Mouse (Mus musculus): Measurements from ENCODE around the gene Cyp2s1. TPM values are rescaled to one million over a fixed set of nuclear protein-coding genes. Genes with fewer than 3 reads are reported as not detected.

The Cyp2s1 gene
- total and polyA plus RNA-seq, 3 experiments: 0.04 TPM; not detected in 2

DNA sequence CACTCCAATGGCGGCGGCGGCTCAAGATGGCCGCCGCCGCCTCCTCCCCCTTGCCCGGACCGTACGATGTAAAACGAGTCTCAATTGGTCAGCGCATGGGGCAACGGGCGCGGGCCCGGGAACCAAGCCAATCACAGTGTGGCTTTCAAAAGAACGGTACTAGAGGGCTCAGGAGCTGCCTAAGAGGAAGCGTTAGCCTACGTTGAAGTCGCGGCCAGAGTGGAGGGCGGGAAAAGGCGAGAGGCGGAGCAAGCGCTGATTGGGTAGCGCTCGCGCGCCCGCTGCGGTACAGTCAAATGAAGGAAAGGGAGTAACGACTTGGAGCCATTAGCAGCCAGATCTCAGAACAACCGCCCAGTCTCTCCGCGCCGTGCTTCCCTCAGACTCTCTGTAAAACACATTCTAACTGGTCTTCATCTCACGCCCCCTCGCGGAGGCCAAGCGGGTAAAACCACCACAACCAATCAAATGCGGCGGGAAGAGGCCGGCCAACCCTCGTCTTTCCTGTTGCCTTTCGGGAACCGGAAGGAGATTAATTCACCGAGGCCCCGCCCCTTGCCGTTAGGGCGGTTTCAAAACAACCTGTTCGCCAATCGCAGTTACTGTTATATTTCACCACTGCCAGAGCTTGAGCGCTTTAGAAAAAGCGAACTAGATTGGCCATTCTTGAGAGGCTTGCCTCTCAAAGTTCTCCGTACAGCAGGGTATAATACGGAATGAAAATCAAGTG lies 61.8 kb downstream of the Cyp2s1 start, which contains the start of gene Hnrnpul1:
Hnrnpul1 (minus strand) TSS at position 20 of the 730 bp plus-strand sequence.
- peaks cover 5 to 32% of the 10 kb centered on the region in 2 experiments; a peak in 3 of 4 replicates for H3K4me1 ChIP-seq (ENCODE audit: control insufficient read depth in 1 of 2, insufficient read depth in 2 of 2)
- H3K79me2 ChIP-seq (replicated peaks; ENCODE audit: control insufficient read depth, extremely low read depth, insufficient read depth, poor library complexity, severe bottlenecking): peaks cover 44% of the 10 kb centered on the region
- H3K4me2 ChIP-seq (ENCODE audit: insufficient read depth, low read depth, poor library complexity, severe bottlenecking): peak within 1 kb of the TSS; percentile 89
- dilution Hi-C loops (cut with MboI; ENCODE audit: extremely low pct_ligation_motif_present, extremely low pct_unique_long_range_greater_than_20kb, low sequenced_read_pairs): no loop called here
- in situ Hi-C loops (cut with MboI; ENCODE audit: low pct_ligation_motif_present, low pct_unique_long_range_greater_than_20kb, low sequenced_read_pairs): loop anchor here (5.0 kb wide), 2 partner anchors 38 to 52 kb away; partner anchors contain the start of gene Ccdc97
- H3K4me3 ChIP-seq (replicated peaks in 1 of 3; ENCODE audit: low read depth in 2 of 3, low read length in 2 of 3, poor library complexity in 1 of 3): peak within 1 kb of the TSS; percentile 69 to 95 (median 94)
- H3K27ac ChIP-seq (ENCODE audit: insufficient read depth, low read depth): peak within 1 kb of the TSS; percentile 97
- DNase-seq (ENCODE audit: extremely low read depth): peak; percentile 99
- TF ChIP-seq HCFC1 (IDR thresholded peaks at IDR 0.05; ENCODE audit: low read depth, low read length) (peak; percentile 68), MAX (IDR thresholded peaks at IDR 0.05; ENCODE audit: low read length) (peak; percentile 71; the same call in 1 of the 2 replicates), USF2 (conservative IDR thresholded peaks at IDR 0.05; ENCODE audit: low read depth, low read length) (no peak), USF1 (IDR thresholded peaks at IDR 0.05; ENCODE audit: low read depth, low read length) (no peak), ELF1 (IDR thresholded peaks at IDR 0.05; ENCODE audit: low read depth, low read length) (peak; percentile 65), BHLHE40 (IDR thresholded peaks at IDR 0.05; ENCODE audit: low read depth, low read length) (peak; percentile 25), SMC3 (IDR thresholded peaks at IDR 0.05; ENCODE audit: low read depth, low read length) (no peak), CHD2 (IDR thresholded peaks at IDR 0.05; ENCODE audit: low read length) (peak; percentile 64), E2F4 (IDR thresholded peaks at IDR 0.05; ENCODE audit: insufficient replicate concordance, low read depth, low read length) (peak; percentile 97), MAFK (IDR thresholded peaks at IDR 0.05; ENCODE audit: insufficient replicate concordance, low read length) (no peak), POLR2AphosphoS2 (IDR thresholded peaks at IDR 0.05; ENCODE audit: low read depth, low read length) (no peak), CHD1 (IDR thresholded peaks at IDR 0.05; ENCODE audit: low read depth, low read length) (no peak), ZC3H11A (IDR thresholded peaks at IDR 0.05; ENCODE audit: low read depth, low read length) (no peak), JUND (conservative IDR thresholded peaks at IDR 0.05; ENCODE audit: low read depth, low read length) (no peak), MEF2A (IDR thresholded peaks at IDR 0.05; ENCODE audit: borderline replicate concordance, low read depth, low read length) (peak; percentile 28; the same call in 1 of the 2 replicates), MAZ (IDR thresholded peaks at IDR 0.05; ENCODE audit: low read depth, low read length) (peak; percentile 75), IRF4 (IDR thresholded peaks at IDR 0.05; ENCODE audit: low read depth, low read length) (peak; percentile 45; the same call in 1 of the 2 replicates), GABPA (IDR thresholded peaks at IDR 0.05; ENCODE audit: insufficient replicate concordance, low read depth, low read length) (peak; percentile 94), SIN3A (IDR thresholded peaks at IDR 0.05; ENCODE audit: low read length) (peak; percentile 66; the same call in 1 of the 2 replicates), TBP (conservative IDR thresholded peaks at IDR 0.05; ENCODE audit: low read depth, low read length) (peak; percentile 35; the same call in 1 of the 2 replicates), MYC (IDR thresholded peaks at IDR 0.05; ENCODE audit: low read depth, low read length) (peak; percentile 55; the same call in 1 of the 2 replicates), EP300 (IDR thresholded peaks at IDR 0.05; ENCODE audit: low read length) (0 out of 2 replicates have a peak, but pooled peaks have one; percentile 10), ZMIZ1 (IDR thresholded peaks at IDR 0.05; ENCODE audit: low read depth, low read length) (peak; percentile 66), RCOR1 (conservative IDR thresholded peaks at IDR 0.05; ENCODE audit: low read depth, low read length) (peak; percentile 60; the same call in 1 of the 2 replicates), POLR2A (IDR thresholded peaks at IDR 0.05; ENCODE audit: low read depth, low read length) (peak; percentile 57), ZKSCAN1 (IDR thresholded peaks at IDR 0.05; ENCODE audit: borderline replicate concordance, low read depth, low read length) (no peak), MXI1 (IDR thresholded peaks at IDR 0.05; ENCODE audit: low read depth, low read length) (no peak), KAT2A (IDR thresholded peaks at IDR 0.05; ENCODE audit: insufficient replicate concordance, low read length) (peak; percentile 74; the same call in 1 of the 2 replicates), RAD21 (IDR thresholded peaks at IDR 0.05; ENCODE audit: low read depth, low read length) (no peak), NELFE (IDR thresholded peaks at IDR 0.05; ENCODE audit: low read depth, low read length) (peak; percentile 80), JUN (IDR thresholded peaks at IDR 0.05; ENCODE audit: insufficient read depth, low read depth, low read length) (no peak), TCF12 (IDR thresholded peaks at IDR 0.05; ENCODE audit: low read depth, low read length) (peak; percentile 50; the same call in 1 of the 2 replicates), CTCF (conservative IDR thresholded peaks at IDR 0.05 in 1 of 2, IDR thresholded peaks at IDR 0.05 in 1 of 2; ENCODE audit: low read depth in 2 of 2, low read length in 2 of 2) (peak in 1 of 2 experiments; percentile 39; a peak in 2 of 4 replicates), ZNF384 (IDR thresholded peaks at IDR 0.05; ENCODE audit: low read depth, low read length) (0 out of 2 replicates have a peak, but pooled peaks have one; percentile 6), NRF1 (IDR thresholded peaks at IDR 0.05; ENCODE audit: low read depth, low read length) (peak; percentile 69)
- H3K9ac ChIP-seq (ENCODE audit: insufficient read depth, low read depth): peak within 1 kb of the TSS; percentile 100
- H3K36me3 ChIP-seq (replicated peaks in 1 of 2; ENCODE audit: control insufficient read depth in 1 of 2, insufficient read depth in 1 of 2, low read length in 1 of 2): peaks cover 7 to 25% of the 10 kb centered on the region in 2 experiments
- H3K27me3 ChIP-seq (replicated peaks): peaks cover 31% of the 10 kb centered on the region
- H3K9me3 ChIP-seq (replicated peaks; ENCODE audit: low read length): no peaks in the 10 kb centered on the region
